Mouse (Mus musculus): ENCODE measurements around the gene Atr.
A peak's percentile ranks its signal among the peaks of the same experiment; 100 is the strongest.
"Not testable (repeated sequence)": the region's sequence is repeated elsewhere in the genome, so short reads cannot be mapped to it uniquely, and the experiment has no call there.

Gene Atr

GRCm38 (mm10) chr9:95932855-95933254 lies 75.5 kb downstream of the Atr start:
- DNase-seq (ENCODE audit: low spot score in 2 of 2): no peak

DNA sequence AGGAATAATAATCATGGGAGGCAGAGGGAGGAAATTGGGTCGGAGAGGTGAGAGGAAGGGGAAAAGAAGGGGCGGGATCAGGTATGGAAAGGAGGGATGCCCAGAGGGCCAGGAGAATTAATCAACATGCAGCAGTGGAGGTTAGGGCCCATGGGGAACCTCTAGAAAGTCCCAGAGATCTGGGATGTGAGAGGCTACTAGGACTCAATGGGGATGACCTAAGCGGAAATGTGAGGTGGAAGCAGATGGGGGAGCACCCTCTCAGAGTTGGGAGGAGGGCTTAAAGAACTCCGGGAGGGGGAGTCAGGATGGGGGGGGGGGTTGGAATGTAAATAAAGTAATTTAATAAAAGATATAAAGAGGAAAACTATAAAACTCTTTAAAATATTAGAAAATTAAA lies 96.3 kb downstream of the Atr start:
- DNase-seq (ENCODE audit: low spot score in 2 of 2): no peak

GRCm38 (mm10) chr9:95954226-95954584 lies 96.8 kb downstream of the Atr start:
- peak in 1 of 2 experiments; percentile 37 for DNase-seq (ENCODE audit: low spot score in 2 of 2)

GRCm38 (mm10) chr9:95954585-95955461 lies 97.4 kb downstream of the Atr start, which contains the start of gene Xrn1:
Gene Xrn1, plus strand, starts transcription at chr9:95954760.
- DNase-seq (ENCODE audit: low spot score in 2 of 2): peak; percentile 95 to 97

- no peak for DNase-seq (ENCODE audit: low spot score in 2 of 2)
Measured at GRCm38 (mm10) chr9:95957611-95958010, 100.2 kb downstream of the Atr start.

GRCm38 (mm10) chr9:95958041-95958730 lies 100.8 kb downstream of the Atr start:
- no peak for DNase-seq (ENCODE audit: low spot score in 2 of 2)

DNA sequence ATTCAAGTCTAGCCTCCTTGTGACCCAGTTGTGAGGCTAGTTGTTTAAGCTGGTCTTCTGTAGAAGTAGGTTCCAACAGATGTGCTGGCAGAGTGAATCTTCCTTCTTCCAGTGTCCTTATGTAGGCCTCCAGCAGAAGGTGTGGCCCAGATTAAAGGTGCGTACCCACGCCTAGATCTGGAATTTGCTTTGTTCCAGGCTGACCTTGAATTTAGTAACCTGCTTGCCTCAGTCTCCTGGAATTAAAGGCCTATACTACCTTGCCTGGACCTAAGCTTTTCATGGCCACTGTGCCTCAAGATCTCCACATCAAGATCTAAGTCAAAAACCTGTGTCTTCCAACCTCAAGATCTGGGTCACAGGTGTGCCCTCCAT lies 101.3 kb downstream of the Atr start:
- not testable (repeated sequence) for DNase-seq (ENCODE audit: low spot score in 2 of 2)

DNA sequence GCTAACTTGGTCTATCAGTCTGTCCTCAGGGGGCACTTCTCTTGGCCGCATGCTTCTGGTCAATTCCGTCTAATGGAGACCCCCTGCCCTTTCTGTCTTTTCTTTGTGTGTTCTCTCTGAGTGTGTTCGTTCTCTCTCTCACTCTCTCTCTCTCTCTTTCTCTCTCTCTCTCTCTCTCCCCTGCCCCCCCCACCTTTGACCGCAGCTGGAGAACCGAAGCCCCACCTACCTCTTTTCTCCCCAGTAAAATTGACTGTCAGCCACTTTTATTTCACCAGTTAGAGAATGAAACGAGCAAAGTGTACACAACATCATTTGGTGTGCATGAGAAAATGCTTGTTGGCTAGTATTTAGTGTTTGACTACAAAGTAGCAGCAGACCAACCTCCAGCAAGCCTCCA lies 101.8 kb downstream of the Atr start:
- no peak for DNase-seq (ENCODE audit: low spot score in 2 of 2)

GRCm38 (mm10) chr9:95959732-95960428 lies 102.5 kb downstream of the Atr start:
- DNase-seq (ENCODE audit: low spot score in 2 of 2): no peak

DNA sequence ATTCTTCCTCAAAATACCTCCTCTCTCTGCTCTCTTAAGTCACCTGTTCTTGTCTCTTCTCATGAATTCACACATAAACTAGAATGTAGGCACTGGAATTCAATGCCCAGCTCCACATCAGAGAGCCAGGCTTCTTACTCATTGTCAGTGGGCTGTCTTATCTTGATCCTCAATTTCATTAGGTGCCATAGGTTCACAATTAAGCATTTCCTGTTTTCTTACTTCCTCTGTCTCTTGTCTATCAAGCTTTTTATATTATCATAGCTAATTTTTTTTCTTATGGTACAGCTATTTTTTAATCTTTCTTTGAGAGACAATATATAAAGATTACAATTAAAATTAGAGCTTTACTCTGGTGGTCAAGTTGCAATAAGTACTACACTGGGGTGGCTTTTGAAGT lies 103.7 kb downstream of the Atr start:
- no peak for DNase-seq (ENCODE audit: low spot score in 2 of 2)

DNA sequence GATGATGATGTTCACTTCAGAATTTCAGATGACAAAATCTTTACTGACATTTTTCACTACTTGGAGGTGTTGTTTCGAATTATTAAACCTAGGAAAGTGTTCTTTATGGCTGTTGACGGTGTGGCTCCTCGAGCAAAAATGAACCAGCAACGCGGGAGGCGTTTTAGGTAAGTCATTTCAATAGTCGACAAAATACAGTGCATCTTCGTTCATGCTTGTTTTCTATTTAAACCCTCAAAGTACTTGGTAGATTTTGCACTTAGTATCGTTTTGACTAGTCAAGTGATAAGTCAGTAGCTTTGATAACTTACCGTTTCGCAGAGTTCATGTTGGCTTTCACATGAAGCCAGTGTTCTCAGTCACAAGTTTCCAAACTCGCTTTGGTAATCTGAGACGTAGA lies 106.6 kb downstream of the Atr start:
- no peak for DNase-seq (ENCODE audit: low spot score in 2 of 2)

DNA sequence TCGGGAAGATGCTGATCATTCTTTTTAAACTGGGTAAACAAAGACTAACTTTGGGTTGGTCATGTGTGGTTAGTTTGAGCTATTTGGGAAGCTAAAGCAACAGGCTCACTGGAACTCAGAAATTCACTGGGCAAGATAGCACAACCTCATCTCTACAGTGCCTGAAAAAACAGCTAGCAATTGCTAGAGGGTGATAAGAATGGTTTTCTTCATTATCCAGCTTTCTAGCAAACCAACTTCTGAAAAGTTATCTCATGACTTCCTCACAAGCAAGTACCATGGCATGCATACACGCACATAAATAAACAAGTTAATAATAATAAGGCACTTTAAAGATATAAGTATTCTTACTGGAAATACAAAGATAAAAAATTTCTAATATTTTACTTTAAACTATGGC lies 120.9 kb downstream of the Atr start:
- no peak for DNase-seq (ENCODE audit: low spot score in 2 of 2)

DNA sequence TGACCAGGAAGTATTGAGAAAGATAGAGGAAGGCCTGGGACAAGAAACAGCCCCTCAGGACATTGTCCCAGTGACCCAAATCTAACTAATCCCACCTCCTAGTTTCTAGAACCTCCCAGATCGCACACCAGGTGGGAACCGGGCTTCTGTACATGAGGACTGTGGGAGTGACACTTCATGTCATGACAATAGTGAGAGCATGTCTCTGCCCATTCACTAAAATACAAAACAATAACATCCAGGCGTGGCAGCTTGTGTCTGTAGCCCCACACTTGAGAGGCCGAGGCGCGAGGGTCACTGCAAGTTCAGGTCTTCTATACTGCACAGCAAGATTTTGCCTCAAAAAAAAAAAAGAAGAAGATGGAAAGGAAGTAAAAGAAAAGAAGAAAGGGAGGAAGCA lies 122.5 kb downstream of the Atr start:
- no peak for DNase-seq (ENCODE audit: low spot score in 2 of 2)

- DNase-seq (ENCODE audit: low spot score in 2 of 2): no peak
Measured at GRCm38 (mm10) chr9:95992255-95992654, 134.9 kb downstream of the Atr start.
